Mouse (Mus musculus) frontal cortex, postnatal 25 days (tissue): Measurements from ENCODE around the gene Tmem131.
A peak's percentile ranks its signal among the peaks of the same experiment; 100 is the strongest.

Source experiments
- DNase-seq, 2 experiments: peaks; one replicate each; pipeline ENCODE4 v3.0.0; 2022; ENCODE audit warnings: low spot score in 2 of 2

Tmem131 gene

DNA sequence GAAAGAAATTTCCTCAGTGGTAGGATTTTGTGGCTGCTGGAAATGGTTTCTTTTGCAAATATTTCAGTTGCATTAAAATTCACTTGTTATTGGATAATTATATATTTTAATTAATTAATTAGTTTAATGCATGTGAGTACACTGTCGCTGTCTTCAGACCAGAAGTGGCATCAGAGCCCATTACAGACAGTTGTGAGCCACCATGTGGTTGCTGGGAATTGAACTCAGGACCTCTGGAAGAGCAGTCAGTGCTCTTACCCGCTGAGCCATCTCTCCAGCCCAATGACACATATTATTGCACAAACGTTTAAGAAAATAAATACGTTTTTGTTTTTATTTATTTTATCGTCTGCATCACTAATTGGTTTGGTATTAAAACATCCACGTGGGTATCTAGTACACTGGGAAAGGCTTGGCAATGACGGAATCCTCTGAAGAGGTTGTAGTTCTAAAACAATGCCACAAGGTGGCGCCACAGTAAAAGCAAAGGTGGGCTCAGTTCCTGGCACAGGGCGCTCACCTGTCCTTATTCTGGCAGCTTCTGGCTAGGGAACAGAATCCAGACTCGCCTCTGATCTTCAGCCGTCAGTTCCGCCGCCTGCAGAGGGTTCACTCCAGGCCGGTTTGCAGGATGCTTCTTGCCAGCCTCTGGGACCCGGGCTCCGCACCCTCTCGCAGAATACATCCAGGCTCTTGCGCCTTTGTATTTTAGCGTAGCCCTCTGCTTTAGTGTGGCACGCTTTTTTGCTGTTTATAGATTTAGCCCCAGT is 158.9 kb downstream of the Tmem131 start:
- DNase-seq: peak; percentile 50 to 79

DNA sequence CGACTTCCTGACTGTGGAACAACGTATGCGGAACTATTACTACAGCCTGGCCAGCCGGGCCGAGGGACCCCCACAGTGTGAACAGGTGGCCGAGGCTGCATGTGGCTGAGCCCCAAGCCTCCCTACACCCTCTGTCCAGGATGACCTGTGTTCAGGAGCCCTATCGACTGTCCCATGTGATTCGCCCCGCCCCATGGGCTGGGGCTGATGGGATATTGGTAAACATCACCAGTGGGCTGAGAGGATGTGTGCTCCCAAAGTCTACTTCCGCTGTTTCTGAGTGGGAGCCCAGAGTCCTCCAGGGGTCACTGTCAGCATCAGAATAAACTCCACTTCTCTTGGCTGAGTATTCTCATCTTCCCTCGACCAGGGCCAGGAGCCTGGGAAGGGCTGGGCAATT is 161.0 kb downstream of the Tmem131 start:
- no peak for DNase-seq

DNA sequence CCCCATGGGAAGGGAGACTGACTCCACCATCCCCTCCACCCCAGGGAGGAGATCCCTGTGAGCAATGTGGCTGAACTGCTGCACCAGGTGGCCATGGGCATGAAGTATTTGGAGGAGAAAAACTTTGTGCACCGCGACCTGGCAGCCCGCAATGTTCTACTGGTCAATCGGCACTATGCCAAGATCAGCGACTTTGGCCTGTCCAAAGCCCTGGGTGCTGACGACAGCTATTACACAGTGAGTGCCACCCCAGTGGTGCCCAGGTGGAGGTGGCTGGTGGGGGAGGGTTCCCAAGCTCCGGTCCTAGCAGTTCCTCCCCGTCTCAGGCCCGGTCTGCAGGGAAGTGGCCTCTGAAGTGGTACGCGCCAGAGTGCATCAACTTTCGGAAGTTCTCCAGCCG is 162.7 kb downstream of the Tmem131 start:
- DNase-seq: no peak

DNA sequence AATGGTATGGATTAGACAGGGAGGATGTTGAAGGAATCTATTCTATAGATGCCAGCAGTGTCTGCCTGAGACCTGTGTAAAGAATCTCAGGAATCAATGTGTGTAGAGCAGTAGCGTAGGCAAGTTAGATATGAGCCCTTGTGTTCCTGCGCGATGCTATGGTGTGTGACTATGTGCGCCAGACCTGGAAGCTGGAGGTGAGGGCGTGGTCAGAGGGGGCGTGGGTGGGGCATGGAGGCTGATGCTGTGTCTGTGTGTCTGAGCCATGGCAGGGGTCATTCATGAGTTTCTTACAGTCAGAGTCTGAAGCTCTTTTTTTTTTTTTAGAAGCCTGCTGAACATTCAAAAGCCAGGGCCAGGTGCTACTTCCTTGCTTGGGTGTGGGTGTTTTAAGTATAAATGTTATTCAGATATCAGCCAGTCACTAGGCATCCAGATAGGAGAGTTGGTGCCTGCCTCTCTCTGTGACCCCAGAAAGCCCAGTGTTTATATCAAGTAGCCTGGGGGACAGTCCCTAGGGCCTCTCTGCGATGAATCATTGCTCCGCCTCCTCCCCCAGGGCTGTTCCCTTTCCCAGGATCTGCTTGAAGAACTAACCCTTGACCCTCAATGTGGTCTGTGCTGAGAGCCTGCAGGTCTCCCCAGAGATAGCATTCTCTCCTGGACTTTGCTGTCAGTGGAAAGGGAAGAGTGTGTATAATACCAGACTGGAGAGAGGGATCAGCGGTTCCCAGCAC is 171.1 kb downstream of the Tmem131 start:
- DNase-seq: no peak

DNA sequence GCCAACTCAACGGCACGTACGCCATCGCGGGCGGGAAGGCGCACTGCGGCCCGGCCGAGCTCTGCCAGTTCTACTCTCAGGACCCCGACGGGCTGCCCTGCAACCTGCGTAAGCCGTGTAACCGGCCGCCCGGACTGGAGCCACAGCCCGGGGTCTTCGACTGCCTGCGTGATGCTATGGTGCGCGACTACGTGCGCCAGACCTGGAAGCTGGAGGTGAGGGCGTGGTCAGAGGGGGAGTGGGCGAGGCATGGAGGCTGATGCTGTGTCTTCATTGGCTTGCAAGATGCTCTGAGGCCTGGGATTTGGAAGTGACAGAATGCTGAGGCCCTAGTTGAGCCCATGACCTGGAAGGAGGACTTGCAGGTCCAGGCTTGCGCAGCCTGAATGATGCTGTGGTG is 172.5 kb downstream of the Tmem131 start:
- DNase-seq: no peak

DNA sequence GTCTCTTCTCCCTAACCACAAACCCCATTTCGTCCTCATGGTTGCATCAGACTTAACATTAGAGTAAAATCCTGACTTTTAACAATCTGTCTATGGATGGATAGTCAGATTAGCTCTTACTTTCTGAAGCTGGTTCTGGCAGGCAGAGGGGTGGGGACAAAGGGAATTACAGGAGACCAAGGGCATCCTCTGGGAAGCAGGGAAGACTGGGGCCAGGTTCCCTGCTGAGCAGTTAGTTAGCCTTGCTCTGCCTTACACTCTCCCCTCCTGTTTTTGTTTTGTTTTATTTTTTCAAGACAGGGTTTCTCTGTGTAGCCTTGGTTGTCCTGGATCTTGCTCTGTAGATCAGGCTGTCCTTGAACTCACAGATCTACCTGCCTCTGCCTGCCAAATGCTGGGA is 173.5 kb downstream of the Tmem131 start:
- DNase-seq: no peak

DNA sequence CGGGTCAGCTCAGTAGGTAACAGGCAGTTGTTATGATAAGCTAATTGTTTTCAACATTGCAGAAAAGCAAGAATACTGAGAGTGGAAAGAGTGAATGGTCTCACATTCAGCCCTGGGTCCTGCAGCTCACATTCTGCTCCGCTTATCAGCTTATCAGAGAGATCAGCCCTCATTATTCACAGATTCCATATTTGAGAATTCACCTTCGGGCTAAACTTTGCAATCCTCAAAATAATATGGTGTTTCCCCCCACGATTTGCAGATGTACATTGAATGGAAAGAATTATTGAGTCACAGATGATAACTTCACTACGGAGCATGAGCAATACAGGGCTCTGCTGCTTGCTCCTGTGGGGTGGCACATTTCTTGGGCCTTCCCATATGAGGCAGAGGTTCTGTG is 174.7 kb downstream of the Tmem131 start:
- DNase-seq: no peak

DNA sequence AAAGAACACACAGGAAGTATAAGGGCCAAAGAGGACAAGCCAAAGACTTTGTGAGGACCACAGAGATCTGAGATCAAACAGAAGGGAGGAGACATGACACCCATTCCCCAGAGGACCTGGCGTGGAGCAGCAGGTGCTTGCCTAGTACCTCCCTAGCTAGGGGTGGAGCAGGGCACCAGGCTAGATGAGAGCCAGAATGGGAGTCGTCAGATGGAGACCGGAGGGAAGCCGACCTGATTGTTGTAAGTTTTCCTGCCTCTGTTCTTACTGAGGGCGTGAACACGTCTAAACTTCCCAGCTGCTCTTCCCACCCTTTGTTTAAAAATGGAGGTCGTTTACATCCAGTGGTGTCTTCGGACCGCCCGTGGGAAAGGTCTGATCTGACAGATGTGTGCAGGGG is 176.1 kb downstream of the Tmem131 start:
- no peak for DNase-seq

DNA sequence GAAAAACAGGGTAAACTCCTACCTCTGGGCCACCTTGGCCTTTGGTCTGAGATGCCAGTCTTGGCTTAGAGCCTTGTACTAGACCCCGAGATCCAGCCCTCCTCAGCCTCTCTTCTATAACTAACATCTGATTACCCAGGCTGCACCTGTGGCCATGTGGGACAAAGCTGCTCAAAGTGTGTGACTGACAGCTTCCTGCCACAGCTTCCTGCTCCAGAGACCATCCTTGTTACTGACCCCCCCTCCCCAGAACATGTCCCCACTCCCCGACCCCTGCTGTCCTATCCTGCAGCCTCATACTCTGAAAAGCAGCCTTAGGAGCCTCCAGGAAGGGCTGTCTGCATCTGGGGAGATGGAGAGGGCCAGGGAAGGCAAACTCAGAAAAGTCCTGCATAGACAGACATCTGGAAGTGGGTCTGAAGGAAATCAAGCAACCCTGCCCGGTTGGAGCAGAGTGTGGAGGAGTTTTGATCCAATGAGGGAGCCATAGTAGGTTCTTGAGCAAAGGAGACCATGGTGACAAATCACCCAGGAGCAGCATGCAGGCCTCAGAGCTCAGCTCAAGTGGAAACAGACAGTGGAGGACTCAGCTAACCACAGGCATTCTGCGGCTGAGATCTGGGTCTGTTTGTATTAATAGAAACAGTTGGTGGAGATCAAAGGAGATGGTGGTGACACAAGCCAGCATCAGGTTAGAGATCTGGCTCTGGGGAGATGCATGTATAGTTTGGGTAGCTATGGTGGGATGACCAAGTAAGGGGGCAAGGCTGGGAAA is 176.8 kb downstream of the Tmem131 start:
- DNase-seq: no peak

DNA sequence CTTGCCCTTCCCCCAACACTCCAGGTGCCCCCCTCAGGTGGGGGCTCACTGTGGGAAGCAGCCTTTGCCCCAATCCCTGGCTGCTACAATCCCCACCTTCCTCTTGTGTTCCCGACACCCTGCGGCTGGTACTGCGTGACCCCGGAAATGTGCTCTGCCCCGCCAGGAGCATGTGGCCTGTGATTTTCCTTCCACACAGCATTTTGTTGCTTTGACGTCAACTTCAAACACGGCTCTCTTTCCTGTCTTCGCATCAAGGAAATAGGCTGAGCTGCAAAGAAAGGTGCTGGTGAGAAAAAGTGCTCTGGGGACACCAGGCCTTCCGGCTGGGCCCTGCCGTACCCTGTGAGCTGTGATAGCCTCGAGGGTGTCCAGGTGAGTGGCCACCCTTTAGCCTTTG is 181.9 kb downstream of the Tmem131 start, which contains the start of gene Zap70:
Gene Zap70 (plus strand): TSS at position 231 of the 400 bp plus-strand sequence.
- DNase-seq: no peak

DNA sequence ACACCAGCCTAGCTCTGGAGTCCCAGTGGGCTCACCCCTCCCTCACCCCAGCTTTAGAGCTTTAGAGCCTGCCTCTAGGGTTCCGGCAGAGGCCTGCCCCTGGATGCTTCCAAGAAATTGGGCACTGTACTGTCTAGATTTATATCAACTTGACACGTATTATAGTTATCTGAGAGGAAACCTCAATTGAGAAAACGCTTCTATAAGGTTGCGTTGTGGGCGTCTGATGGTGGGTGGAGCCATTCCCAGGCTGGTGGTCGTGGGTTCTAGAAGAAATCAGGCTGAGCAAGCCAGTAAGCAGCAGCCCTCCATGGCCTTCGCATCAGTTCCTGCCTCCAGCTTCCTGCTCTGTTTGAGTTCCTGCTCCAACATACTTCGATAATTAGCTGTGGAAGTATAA is 182.4 kb downstream of the Tmem131 start:
- DNase-seq: no peak

DNA sequence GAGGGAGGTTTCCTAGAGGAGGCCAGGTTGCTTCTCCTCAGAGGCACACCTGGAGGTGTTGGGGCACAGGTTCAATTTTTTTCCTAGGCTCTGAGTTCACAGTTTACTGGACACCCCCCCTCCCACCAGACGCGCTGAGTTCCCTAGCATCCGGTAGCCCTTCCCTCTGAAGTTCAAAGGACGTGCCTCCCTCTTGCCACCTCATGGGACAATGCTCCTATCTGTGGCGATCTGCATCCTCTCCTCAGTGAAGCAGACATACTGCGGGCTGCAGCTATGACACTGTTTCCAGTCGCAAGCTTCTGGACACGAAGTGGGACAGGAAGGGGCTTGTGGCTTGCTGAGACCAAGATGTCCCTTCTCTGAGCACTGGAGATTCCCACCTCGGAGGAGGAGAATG is 183.1 kb downstream of the Tmem131 start:
- DNase-seq: no peak

DNA sequence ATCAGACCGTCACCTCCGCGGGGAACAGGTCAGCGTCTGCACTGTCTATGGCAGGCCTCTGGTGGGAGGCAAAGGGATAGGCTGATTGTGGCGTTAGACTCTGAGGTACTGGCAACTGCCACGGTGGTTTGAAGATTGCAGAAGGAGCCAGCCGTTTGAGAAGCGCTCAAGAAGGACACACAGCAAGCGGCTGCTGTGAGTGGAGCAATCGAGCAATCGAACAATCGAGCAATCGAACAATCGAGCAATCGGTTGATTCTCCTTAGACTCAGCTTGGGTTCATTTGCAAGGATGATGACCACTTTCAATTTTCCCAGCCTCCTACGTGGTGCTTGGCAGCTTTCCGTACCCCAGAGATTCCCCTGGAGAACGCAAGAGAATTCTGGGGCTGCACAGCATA is 184.4 kb downstream of the Tmem131 start:
- no peak for DNase-seq

DNA sequence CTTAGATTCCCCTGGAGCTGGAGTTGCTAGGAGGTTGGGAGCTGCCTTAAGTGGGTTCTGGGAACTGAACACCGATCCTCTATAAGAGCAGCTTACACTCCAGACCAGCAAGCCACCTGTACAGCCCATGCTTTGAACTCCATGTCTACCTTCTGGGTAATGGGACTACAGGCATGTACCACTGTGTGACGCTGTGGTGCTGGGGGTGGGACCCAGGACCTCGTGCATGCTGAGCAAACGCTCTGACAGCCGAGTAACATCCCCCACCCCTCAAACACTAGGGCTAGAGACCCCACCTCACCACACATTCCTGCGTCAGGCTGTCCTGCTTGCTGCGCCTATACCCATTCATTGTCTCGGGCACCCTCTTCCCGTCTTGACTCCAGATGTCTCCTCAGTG is 184.9 kb downstream of the Tmem131 start:
- DNase-seq: no peak

DNA sequence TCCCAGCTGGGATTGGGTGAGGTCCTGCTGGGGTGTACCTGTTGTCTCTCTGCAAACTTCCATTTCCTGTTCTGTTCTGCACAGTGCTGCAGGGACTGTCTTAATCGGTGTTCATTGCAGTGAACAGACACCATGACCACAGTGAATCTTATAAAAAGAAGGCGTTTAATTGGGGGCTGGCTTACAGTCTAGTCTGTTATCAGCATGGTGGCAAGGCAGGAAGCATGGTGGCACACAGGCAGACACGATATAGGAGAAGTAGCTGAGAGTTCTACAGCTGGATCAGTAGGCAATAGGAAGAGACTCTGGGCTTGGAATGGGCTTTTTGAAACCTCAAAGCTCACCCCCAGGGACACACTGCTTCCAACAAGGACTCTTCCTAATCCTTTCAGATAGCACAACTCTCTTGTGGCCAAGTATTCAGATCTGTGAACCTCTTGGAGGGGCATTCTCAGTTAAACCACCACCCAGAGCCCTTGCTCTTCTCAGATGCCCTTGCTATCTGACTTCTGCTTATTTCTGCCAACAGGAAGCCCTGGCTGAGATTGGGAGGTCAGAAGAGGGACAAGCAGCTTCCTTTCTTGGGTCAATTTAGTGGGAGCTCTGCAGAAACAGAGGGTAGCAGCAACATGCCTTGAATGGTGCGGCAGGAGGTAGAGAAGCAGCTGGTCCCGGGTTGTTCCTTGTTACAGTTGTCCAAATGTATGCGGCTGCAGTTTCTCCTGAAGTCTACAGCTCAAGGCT is 189.4 kb downstream of the Tmem131 start:
- DNase-seq: no peak

DNA sequence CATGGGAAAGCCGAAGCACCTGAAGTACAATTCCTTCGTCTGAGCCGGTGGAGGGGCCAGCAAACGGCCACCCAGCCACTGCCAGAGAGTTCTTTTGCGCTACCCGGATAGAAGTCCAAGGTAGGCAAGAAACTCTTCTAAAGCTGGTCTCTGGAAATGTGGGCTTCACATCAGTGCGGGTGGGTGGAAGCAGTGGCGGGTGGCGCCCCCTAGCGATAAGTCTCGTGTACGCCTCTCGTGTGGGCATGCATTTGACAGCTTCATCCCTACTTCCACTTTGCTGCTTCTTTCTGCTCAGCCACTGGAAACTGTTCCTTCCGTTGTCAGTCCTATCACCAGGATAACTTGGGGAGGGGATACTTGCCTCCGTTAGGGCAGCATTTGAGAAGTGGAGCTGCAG is 197.0 kb downstream of the Tmem131 start:
- DNase-seq: no peak

DNA sequence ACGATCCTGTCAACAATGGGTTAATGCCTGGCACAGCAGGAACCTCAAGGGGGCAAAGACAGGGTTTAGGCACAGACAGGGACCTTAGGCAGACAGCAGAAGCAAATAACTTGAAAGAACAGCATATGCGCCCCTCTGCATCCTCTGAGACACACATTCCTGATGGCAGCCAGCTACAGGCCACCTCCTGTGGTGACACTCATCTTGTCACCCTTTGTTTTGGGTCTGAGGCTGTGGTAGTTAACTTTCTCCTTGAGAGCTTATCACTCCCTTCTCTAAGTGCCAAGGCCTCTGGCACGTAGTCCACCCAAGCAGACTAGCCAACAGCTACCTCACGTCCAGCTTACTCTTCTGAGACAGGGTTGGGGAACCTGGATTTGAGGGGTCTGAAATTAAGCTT is 197.8 kb downstream of the Tmem131 start:
- no peak for DNase-seq

DNA sequence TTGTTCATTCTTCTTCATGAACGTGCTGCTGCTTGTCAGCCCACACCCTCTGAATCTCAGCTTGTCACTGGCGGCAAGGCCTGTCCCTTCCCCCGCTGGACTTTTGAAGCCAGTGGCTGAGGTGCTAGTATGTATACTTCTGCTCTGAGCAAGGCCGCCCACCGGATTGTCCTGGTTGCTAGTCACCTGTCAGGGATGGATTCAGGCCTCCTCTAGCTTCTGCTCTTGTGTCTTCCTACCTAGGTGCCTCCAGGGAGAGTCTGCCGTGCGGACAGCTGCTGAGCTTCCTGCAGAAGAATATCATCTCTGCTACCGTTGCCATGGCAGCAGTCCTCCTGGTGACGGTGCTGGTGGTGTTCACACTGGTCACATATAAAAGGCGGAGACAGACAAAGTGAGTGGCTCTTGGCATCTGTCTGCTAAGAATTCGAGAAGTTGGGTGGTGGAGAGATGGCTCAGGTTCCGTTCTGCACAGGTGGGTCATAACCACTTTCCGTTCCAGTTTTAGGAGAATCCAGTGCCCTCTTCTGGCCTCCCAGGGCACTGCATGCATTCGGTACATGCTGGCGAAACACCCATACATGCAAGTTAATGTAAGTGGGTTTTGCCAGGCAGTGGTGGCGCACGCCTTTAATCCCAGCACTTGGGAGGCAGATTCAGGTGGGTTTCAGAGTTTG is 199.1 kb downstream of the Tmem131 start:
- peak; percentile 71 to 76 for DNase-seq

DNA sequence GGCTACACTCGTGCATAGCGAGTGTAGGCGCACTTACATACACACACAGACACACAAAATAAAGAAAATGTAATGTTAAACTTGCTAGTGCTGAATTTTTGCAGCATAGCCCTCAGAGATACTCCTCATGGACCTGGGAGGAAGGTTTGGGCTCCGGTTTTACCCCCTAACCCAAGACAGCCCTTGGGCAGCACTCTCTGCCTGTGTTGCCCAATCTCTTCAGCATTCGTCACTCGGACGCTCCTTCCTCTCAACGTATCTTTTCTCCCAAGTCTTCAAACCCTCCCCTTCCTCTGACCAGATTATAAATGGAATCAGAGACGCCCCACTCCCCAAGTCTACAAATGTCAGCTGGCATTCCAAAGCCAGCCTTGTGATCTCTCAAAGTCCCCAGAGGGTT is 200.4 kb downstream of the Tmem131 start:
- no peak for DNase-seq
